Comparison of ENCODE assay signal across 19 mouse cellular contexts in the genomic region with DNA sequence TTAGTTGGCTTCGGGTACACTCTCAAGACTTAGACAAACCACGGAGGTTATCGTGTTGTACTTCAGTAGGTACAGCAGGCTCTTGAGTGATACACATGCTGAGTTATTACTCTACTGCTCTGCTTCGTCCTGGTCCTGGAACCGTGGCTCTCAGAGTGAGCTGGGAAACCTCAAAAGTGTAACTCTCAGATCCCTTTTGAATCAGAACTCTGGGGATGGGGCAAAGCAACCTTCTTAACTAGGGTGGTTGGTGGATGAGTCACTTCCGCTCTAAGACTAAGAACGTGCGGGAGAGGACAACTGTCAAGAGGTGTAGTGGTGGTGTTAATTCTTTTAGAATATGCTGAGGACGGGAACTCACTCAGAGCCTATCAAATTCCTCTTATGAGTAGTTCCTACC.
"Had no signal": no experiment of that assay in that cellular context is flagged by ENCODE, and none has a peak within 500 bp of the region (broad histone marks: within the 10 kb centered on the region; RNA-seq: fewer than 3 reads in every experiment).

No protein-coding gene starts in this region.

- H3K4me1 ChIP-seq: megakaryocyte, embryonic 14.5 days had no signal

- DNase-seq: kidney, postnatal 25 days; layer of hippocampus, postnatal 36 days; liver, postnatal 0 days; lung, embryonic 14.5 days; thymus, adult 2 months; thymus, postnatal 14 days; thymus, postnatal 4 days had no signal

- H3K4me2 ChIP-seq: liver, embryonic 11.5 days; lung, embryonic 14.5 days; midbrain, embryonic 13.5 days; neural tube, embryonic 13.5 days had no signal

- H3K9ac ChIP-seq: liver, embryonic 14.5 days; liver, postnatal 0 days; lung, embryonic 14.5 days; midbrain, embryonic 13.5 days; neural tube, embryonic 13.5 days had no signal

- H3K9me3 ChIP-seq: megakaryocyte, embryonic 14.5 days; midbrain, embryonic 10.5 days; midbrain, embryonic 13.5 days; neural tube, embryonic 13.5 days had no signal

- H3K27me3 ChIP-seq: megakaryocyte, embryonic 14.5 days; midbrain, embryonic 13.5 days had no signal

- ATAC-seq: liver, postnatal 0 days; lung, postnatal 0 days; midbrain, embryonic 13.5 days; midbrain, embryonic 16.5 days had no signal

- H3K4me3 ChIP-seq: left cerebral cortex, adult 2 months; megakaryocyte, embryonic 14.5 days; midbrain, embryonic 10.5 days; midbrain, embryonic 13.5 days; myocyte; neural tube, embryonic 13.5 days had no signal

- H3K36me3 ChIP-seq: midbrain, embryonic 10.5 days; midbrain, embryonic 13.5 days; neural tube, embryonic 13.5 days had no signal

- H3K27ac ChIP-seq: kidney, postnatal 0 days; left cerebral cortex, adult 2 months; liver, embryonic 14.5 days; macrophage; midbrain, embryonic 13.5 days; neural tube, embryonic 13.5 days had no signal
